Mouse (Mus musculus): Measurements from ENCODE around the gene Klf15.
A peak's percentile ranks its signal among the peaks of the same experiment; 100 is the strongest.

Gene Klf15

GRCm38 (mm10) chr6:90491956-90492744 lies 29.8 kb downstream of the Klf15 start:
- DNase-seq (ENCODE audit: low spot score) = no peak

DNA sequence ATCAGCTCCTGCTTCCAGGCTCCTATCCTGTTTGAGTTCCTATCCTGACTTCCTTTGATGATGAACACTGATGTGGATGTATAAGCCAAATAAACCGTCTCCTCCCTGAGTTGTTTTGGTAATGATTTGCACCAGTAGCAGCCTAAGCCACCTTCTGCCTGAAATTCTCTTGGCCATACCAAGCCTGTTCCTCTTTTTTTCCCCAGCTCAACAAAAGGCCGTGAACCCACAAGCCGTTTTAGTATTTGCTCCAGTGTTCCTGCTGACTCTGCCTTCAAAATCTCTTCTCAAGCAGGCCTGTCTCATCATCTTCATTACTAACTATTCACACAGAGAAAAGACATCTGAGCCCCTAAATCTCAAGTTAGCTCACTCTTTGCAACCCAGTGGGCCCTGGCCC lies 31.8 kb downstream of the Klf15 start:
- no peak for DNase-seq (ENCODE audit: low spot score)

DNA sequence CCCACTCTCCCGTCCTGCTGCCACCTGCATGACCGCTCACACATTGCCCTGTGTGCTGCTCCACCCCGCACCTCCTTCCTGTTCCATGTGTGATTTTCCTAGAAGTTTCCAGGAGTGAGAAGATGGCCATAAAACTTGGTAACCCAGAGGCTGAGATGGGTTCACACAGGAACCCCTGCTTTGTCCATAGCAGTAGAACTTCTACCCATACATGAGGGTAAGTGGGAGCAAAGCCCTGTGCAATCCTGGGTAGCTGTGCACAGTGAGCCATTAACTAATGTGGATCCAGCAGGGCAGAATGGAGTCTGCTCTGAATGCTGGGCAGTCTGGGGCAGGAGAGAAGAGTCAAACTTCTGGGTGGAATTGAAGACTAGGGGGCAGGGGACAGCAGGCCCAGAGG lies 32.2 kb downstream of the Klf15 start:
- DNase-seq (ENCODE audit: low spot score) = no peak

DNA sequence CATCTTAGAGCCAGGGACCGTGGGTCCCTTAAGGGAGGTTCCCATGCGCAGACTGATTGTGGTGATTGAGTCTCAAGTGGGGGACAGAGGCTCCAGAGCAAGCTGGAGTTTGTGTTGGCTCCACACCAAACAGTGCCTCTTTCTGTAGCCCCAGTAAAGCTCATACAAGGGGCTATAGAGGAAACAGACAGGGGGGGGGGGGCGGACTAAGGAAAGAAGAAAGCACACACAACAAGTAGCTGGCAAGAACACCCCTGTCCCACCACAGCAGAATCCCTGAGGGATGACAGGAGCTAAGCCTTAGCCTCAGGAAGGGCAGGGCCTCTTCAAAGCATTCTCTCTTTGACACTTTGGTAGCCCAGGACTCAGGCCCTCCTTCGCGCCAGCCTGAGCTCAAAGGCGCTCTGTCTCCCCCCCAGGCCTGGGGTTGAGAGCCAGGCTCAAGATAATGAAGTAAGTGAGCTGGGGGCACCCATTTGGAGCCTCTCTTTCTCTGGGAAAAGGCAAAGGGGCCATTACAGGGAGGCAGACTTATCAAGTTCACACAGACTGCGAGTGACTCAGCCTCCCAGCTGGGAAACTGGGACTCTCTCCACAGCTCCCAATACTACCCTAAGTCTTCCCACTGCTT lies 33.0 kb downstream of the Klf15 start:
- no peak for DNase-seq (ENCODE audit: low spot score)

DNA sequence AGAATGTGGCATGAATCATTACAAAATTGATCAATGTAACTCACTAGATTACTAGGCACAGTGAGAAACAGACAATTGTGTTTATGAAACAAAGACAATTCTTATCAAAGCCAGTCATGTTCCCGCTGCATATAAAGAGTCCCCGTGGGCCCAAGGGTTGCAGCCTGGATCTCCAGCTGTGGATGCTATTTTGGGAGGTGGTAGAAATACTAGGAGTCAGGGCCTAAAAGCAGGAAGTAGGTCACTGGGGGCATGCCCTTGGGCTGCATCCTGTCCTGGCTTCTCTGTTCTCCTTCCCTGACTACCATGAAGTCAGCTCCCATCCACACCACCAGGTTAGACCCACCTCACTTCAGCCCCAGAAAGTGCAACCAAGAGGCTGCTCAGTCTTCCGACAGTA lies 33.8 kb downstream of the Klf15 start:
- DNase-seq (ENCODE audit: low spot score) = no peak

GRCm38 (mm10) chr6:90499509-90499908 lies 37.1 kb downstream of the Klf15 start:
- DNase-seq (ENCODE audit: low spot score) = no peak

DNA sequence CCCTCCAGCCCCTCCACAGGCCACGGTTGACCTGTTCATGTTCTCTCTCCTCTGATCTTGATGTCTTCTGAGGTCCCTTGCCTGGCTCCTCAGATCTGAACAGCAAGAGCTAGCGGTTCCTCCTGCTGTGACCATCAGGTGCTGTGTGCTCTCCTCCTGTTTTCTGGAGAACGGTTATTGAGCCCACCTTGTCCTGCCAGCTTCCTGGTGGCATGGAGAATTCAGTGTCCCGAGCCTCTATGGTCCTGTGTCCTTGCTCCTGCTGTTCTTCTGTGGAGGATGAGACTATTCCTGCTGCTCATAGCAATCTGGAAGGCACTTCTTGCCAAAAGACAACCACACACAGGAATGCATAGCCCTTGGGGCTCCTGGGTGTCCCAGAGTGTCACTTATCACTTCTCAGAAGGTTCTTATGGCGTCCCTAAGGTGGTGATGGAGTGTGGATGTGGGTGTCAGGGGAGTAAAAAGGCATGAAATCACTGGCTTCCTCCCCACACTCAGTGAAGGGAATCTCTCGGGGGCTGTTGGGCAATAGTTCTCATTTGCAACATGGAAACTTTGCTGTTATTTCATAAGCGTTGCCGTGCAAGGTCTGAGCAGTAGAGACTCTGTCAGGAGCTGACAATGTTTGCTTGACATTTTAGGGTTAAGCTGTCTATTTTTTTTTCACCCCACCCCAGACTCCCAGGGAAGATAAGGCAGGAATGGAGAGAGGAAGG lies 39.0 kb downstream of the Klf15 start:
- no peak for DNase-seq (ENCODE audit: low spot score)

GRCm38 (mm10) chr6:90505906-90506305 lies 43.5 kb downstream of the Klf15 start:
- no peak for DNase-seq (ENCODE audit: low spot score)

DNA sequence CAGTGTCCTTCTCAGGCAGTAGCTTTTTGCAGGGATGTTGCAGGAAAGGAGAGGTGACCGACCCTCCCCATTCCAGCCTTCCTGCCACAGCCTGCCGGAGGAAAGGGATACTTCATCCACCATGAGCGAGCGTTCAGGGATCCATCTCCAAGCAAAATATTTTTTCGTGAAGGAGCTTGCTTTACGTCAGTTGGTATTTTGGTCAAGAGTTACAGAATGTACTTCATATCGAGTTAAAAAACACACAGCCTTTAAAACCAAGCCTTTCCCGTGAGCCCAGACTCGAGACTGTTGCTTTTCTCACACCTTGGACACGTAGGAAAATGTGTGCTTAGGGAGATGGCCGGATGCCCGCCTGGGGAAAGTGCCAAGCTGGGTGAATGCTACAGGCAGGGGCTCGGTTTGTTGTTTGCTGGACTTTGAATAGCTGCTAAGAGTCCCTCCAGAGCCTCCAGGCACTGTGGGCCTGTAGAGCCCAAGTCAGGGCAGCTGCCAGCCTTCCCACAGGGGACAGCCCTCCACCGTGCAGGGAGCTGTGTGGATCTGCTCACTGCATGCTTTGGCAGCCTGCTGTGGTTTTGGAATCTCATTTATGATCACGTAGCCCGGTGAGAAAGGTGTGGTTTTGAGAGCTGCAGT lies 44.4 kb downstream of the Klf15 start:
- peak; percentile 43 for DNase-seq (ENCODE audit: low spot score)

DNA sequence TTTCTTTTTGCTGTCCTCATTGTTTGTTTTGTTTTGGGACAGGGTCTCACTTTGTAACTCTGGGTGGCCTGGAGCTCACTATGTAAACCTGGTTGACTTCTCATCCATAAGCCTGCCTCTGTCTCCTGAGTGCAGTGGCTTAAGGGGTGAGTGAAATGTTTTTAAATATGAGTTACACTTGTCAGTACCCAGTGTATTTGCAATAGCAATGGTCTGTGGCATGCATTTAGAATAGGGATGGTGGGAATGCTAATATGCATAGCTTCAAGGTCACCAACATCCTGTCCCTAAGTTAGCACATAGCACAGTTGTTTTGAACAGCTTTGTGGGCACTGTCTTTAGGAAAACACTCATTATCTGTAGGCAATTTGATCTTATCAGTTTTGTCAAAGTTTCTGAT lies 45.1 kb downstream of the Klf15 start:
- DNase-seq (ENCODE audit: low spot score) = no peak

- no peak for DNase-seq (ENCODE audit: low spot score)
These were observed 45.8 kb downstream of the Klf15 start for GRCm38 (mm10) chr6:90508197-90508624.

- DNase-seq (ENCODE audit: low spot score) = no peak
These were observed 46.7 kb downstream of the Klf15 start for GRCm38 (mm10) chr6:90509085-90509484.

DNA sequence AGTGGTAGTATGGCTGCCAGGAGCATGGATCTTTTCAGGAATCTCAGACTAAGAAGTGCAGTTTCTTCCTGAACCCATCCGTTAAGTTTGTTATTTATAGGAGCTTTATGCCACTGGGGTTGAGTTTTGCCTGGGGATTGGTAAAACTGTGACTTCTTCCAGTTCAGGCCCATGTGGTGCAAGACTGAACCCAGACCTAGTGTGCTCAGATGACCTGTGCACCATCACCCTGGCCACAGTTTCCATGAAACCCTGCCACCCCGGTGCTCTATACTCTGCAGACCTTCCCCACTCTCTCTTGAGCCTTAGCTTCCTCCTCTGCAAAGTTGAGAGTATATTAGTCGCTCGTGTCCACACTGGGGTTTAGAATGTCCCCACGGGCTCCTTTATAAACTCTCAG lies 50.0 kb downstream of the Klf15 start:
- DNase-seq (ENCODE audit: low spot score) = no peak

- DNase-seq (ENCODE audit: low spot score) = no peak
These were observed 50.9 kb downstream of the Klf15 start for GRCm38 (mm10) chr6:90513074-90513856.

GRCm38 (mm10) chr6:90514369-90514768 lies 52.0 kb downstream of the Klf15 start:
- DNase-seq (ENCODE audit: low spot score) = no peak

DNA sequence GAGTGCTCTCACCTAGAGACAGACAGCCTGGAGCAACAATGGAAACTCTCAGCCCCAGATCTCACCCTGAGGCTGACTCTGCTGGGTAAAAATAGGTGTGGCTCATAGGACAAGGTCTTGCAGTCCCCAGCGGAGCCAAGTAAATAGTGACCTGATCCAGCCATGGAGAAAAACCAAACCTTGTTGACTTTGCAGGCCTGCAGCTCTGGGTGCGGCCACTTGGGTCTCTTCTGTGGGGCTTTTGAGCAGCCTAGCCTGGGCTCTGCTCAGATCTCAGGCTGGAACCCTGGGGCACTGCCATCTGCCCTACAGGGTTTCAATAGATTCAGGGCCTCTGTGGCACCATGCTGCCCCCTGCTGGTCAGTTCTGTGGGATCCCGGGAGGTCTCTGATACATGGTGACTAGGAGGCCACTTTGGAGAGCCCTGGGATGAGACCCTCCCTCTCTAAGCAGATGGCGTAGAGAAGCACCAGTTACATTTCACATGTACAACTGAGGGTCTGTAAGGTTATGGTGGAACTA lies 52.6 kb downstream of the Klf15 start:
- DNase-seq (ENCODE audit: low spot score) = peak; percentile 81

- DNase-seq (ENCODE audit: low spot score) = no peak
These were observed 56.5 kb downstream of the Klf15 start for GRCm38 (mm10) chr6:90518892-90519291.

- no peak for DNase-seq (ENCODE audit: low spot score)
These were observed 57.0 kb downstream of the Klf15 start for GRCm38 (mm10) chr6:90519375-90519774.

All from layer of hippocampus, adult 9-10 months (tissue).